Mouse (Mus musculus) ovary, adult 18-20 months (tissue): Measurements from ENCODE around the gene Tmem136.
"Not testable (repeated sequence)": the region's sequence is repeated elsewhere in the genome, so short reads cannot be mapped to it uniquely, and the experiment has no call there.

Source experiments
- DNase-seq: peaks from one replicate; pipeline ENCODE4 v3.0.0; 2022; ENCODE audit warnings: low spot score, mixed read lengths

Tmem136 gene

DNA sequence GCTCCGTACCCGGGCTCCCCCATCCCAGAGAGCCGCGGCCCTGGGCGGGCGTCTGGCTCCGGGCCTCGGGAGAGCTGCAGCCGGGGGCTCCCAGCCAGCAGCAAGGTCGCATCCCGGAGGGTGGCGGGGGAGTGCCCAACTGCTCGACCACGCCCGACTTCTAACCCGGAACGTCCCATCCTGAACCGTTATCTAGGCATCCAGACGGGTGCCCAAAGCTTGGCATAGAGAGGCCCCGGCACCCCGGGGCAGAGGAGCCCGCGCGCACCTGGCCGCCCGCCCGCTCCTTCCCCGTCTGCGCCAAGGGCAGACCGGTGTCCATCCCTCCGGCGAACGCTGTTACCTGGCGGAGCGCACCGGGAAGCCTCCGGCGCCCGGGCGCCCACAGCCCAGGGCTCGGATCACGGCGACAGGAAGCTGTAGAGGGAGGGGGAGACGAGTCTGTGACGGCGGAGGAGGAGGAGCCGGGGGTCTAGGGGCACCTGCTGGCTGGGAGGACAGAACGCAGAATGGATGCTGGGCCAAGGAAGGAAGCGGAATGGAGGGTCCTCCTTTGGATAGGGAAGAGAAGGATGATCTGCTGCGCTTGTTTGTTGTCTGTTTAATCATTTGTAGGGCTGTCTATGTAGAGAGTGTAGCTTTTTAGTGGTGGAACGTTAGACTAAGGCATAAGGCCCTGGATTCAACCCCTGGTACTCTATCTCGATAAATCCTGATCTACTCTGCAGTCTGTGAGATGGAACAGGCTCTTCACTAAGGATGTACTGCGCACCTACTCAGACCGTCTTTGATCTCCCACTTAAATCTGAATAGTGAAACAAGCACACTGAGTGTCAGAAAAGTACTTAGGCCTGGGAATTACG lies at the start of gene Tmem136:
TSS of gene Tmem136 (minus strand) at position 437 of the 863 bp plus-strand sequence.
- peak; percentile 58 for DNase-seq

DNA sequence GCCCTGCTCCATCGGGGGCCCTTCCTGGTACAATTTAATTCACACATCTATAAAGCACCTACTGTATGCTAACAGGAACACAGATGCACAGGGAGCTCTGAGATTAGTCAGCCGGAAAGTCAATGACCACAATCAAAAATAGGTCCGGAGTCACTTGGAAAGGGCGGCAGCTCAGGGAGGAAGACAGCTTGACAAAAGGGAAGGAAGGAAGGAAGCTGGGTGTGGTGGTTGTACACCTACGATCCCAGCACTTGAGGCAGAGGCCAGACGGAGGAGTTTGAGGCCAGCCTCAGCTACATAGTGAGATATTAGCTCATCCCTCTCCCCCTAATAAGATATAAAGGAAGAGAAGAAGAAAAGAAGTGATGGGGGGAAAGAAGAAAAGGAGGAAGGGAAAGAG lies 39.6 kb upstream of the Tmem136 start:
- DNase-seq, result no peak

DNA sequence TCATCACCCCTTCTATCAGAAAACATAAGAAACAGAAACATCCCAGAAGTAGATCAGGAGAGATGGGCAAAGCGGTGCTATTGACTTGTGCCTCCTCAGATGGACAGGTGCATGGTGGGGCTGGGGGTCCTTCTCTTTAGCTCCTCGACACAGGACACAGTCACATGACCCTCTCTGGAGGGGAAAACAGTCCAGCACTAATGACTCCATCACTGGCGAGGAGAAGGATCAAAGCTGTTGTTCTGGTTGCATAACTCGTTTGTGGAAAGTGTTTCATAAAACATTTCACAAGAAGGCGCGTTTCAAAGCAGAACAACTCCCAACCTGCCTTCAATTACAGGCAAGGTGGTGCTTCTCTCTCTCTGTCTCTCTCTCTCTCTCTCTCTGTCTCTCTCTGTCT lies 35.4 kb upstream of the Tmem136 start:
- no peak for DNase-seq

DNA sequence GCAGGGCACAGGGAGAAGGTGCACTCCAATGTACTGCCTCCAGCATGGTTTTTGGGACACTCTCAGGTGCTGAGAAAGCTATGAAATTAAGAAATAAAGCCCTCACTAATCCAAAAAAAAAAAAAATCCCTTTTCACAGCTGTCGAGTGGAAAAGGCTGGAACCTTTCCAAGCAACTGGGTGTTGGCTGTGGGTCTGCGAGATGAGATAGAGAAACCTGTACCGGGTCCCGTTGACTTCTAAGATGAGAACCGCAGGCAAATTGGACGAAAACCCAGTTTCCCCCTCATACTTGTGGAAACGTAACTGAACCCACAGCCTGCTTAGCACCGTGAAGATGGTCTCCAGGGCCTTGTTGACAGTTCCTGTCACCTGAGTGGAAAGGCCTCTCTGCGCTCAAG lies 34.6 kb upstream of the Tmem136 start:
- DNase-seq, result no peak

DNA sequence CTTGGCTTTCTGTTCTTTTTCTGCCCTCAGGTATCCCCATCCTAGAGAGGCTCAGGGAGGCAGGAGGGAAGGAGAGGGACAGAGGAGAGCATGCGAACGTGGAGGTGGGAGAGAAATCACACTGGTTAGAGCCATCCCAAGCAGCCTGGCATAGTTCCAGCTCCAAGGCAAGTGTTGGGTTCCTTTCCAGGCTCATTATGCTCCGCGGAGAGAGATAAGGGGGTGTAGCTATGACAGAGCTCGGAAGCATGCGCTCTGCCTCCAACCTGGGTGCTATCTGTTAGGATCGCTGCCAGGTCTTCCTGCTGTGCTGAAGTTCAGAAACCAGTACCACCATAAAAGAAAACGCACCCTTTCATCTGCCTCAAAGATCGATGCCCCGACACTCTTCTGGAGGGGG lies 33.7 kb upstream of the Tmem136 start:
- peak; percentile 48 for DNase-seq

DNA sequence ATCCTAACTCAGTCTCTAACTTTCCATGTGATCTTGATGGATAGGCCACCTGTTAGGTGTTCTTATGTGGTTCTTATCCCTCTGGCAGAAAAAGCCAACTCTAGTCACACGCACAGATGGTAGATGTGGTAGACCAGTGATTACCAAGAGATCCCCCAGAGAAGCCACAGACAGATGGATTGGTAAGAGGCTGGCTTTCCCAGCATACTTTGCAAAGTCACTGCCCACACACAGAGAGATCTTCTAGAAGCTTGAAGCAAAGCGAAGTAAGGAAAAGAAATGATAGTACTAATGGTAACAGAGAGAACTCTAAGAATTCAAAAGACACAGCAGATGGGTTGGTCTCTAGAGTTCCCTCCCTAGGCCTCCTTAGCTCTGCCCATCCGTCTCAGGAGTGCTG lies 33.1 kb upstream of the Tmem136 start:
- DNase-seq, result no peak

DNA sequence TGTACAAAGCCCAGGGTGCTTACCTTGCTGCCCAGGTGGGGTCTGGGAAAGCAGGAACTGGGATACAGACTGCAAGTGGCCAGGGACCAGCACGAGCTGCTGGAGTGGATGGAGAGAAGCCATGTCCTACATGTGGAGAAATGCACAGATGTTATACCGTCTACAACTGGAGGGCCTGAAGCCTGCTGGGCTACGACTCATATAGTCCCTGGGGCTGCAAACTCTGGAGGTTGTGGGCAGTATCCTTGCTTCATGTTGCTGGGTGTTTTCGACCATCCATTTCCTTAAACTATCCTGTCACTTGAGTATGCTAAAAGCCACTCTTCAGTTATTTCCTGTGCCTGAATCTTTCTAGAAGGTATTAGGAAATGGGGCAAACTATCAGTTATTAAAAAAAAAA lies 28.8 kb upstream of the Tmem136 start:
- no peak for DNase-seq

DNA sequence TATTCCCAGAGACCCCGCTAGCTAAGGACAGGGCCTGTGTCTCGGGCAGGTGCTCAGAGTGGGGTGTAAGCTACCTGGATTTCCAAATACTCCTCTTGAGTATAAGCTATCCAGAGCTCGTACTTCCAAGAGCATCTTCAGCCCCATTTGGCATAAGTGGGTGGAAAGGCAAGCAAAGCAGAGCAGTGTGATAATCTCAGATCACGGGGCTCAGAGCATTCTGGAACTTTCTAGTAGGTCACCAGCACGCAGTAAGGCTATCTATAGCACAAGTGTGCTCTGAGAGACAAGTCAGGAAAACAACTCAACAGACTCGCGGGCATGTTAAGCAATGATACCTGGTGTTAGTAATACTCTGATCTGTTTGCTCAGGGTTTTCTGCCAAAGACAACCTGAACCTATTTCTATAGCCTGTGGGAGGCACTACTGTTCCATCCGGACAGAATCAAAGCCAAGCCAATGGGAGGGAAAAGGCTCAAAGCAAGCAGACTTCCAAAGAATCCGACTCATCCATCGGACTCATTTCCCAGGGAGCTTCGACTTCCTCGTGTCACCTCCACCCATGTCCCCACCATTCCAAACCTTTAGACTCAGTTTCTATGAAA lies 27.9 kb upstream of the Tmem136 start:
- no peak for DNase-seq

DNA sequence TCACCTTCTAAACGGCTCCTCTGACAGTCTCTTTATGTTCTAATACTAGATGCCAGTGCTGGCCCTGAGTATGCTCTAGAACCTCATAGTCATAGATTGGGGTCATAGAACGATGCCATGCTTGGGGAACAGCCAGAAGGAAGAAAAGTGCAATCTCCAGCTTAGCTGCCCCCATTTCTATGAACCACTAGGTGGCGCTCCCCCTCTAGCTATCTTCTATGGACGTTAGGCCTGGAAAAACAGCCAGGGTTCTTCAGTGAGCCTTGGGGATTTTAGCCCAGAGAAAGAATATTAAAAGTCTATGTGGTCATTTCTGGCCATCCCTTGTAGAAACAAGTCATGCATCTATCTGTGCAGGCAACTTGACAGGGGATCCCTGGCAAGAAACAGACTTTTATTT lies 25.5 kb upstream of the Tmem136 start:
- DNase-seq, result peak; percentile 21

DNA sequence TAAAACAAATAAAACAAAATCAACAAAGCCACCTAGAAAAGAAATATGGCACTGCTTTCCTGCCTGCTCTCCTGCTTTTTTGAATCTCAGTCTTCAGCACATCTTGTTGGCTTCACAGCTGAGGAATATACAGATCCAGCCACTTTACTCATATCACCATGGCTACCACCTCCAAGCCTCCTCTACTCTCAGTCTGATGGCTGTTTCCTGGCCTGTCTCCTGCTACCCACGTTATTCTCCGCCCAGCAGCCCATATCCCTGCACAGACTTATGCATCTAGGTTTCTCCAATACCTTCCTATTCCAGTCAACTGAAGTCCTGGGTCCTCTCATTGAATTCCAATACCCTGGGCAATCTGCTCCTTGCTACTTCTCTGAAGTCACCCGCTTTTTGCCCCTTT lies 17.2 kb upstream of the Tmem136 start:
- DNase-seq, result no peak

DNA sequence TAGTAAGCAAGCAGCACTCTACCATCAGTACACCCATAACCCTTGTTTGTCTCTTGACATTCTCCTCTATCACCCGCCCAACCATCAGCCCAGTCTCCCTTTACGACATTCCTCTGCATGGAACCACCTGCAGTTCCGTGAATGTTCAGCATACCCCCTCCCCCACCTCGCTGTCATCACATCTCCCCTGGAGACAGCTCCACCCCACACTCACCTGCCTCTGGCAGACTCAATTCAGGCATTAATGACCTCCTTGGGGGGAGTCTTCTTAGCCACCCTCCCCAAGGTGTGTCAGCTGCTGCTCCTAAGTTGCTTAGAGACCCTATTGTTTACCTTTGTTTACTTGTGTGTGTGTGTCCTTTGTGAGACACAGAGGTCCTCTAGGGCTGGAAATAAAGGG lies 16.0 kb upstream of the Tmem136 start:
- DNase-seq, result no peak

DNA sequence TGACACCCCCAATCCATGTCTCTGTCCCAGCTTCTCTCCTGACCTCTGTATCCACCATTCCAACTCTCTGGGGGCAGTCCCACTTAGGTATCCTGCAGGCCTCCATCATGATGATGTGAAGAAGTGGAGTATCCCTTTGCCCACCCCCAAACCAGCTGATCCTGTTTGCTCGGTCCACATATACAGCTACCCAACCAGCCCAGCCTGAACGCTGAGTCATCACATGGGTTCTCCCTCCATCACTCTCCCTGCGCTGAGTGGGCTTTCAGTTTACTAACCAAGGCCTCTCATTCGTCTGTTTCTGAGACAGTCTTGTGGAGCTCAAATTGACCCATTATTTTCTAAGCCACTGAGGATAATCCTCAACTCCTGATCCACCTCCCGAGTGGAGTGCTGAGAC lies 15.6 kb upstream of the Tmem136 start:
- DNase-seq, result no peak

DNA sequence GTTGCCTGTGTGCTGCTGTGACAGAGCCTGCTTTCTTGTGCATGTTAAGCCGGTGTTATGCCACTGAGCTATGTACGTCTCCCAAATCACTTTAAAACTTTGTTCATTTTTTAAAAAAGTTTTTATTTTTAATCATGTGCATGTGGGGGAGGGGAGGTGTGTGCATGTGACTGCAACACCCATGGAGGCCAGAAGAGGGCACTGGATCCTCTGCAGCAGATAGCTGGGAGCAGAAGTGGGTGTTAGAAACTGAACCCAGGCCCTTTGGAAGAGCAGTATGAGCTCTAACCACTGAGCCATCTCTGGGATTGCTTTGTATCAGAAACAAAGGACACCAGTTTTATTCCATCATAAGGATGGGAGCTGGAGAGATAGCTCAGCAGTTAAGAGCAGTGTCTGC lies 14.3 kb upstream of the Tmem136 start:
- no peak for DNase-seq

DNA sequence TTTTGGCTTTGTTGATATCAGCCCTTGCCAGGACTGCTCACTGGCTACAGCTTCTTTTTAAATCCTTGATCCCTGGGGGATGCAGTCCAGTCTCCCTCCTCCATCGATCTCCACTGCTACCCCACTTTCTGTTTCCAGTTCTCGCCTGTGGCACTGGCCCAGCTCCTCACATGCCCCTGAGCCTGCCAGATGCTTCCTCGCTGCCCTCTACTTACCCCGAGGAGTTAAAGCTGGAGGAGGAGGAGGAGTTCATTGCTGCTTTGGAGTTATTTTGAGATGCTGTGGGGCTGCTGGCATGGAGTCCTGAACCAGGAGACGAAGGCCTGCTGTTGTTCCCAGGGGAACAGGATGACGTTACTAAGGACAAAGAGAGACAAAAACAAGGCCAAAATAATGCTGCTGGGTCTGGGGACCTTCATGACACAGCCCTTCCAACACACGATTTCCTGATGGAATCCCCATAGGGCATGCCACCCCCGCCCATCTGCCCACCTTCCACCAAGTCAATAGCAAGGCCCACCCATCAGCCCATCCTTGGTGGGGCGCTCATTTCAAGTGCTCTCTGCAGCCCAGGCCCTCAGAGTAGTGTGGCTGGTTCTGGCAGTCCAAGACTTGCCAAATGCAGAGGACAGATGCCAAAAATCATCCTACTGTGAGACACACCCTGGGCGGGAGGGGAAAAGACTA lies 10.9 kb upstream of the Tmem136 start:
- DNase-seq, result peak; percentile 49

DNA sequence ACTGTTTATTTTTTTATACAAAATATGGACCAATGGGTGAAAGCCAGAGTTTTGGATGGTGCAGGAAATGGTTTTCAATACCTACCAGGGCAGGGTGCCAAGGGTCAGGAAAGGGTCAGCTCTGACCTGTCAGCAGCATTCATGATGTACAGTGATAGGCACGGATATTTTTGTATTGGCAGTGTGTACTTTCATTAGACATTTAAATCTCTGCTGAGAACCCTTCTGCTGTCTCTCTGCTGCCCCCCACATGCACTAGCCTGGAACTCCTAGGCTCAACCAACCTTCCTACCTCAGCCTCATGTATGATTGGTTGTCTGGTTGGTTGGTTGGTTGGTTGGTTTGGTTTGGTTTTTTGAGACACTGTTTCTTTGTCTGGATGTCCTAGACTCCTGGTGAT lies 6.0 kb upstream of the Tmem136 start:
- no peak for DNase-seq

DNA sequence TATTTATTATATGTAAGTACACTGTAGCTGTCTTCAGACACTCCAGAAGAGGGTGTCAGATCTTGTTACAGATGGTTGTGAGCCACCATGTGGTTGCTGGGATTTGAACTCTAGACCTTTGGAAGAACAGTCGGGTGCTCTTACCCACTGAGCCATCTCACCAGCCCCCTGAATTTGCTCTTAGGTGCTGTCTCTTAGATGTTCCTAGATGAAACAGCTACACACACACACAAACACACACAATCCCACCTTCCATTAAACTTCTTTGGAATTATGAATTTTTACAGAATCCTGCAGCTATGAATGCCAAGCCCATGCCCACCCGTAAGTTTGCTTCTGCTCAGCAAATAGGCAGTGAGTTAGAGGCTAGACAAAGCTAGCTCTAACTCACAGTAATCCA lies 5.6 kb upstream of the Tmem136 start:
- not testable (repeated sequence) for DNase-seq

DNA sequence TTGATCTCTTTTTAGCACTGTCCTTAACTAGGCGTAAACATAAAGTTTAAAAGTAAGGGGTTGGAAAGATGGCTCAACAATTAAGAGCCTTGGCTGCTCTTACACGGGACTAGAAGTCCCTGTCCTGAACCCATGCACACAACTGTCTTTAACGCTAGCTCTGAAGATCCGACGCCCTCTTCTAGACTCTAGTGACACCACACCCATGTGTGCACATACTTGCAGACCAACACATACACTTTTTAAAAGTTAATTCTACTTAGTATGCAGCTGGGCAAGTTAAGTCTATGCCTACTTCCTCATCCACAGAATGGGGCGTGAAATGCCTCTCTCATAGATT lies 597 bp upstream of the Tmem136 start:
- DNase-seq, result no peak

DNA sequence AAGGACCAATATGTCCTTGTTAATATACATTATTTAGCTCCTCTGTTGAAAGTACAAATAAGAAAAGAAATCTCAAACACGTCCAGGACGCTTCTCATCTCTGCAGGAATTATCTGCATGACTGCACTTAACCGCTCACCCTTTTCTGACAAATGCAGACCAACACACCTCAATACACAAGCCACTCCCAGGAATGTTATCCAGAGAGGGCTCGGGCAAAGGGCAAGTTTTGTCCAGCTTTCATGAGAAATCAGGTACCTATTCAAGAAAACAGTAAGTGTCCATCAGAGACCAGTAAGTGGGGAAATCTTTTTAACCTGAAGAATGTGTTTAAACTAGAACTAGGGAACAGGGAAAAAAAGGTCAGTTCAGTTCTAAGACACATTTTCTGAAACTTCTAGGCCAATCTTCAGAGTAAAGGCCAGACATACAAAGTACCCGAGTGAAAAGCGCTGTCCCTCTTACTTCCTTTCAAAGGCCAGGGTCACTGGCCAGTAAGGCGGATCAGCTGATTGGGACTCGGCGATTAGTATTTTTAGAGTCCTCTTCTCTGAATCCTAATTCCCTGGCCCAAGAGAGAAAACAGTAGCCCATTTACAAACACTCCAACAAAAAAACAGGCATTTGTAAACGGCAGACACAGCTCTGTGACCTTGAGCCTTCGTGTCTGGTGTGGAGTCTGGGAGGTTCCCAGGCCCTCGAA lies 788 bp downstream of the Tmem136 start:
- no peak for DNase-seq

DNA sequence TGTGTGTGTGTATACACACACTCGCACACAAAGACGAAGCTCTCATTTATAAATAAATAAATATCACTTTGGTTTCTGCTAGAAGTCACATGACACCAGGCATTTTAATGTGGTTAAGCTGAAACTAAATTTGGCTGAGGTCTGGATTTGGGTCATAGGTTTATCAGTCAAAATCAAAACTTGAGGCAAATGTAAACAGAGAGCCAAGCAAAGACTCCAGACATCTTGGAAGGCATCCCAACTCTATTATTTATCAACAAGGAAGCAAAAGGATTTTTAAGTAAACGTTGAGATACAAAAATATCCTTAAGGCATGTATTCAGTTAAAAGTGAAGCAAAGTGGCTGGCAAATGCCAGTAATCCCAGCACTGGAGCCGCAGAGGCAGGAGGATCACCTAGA lies 1.5 kb downstream of the Tmem136 start:
- DNase-seq, result no peak

DNA sequence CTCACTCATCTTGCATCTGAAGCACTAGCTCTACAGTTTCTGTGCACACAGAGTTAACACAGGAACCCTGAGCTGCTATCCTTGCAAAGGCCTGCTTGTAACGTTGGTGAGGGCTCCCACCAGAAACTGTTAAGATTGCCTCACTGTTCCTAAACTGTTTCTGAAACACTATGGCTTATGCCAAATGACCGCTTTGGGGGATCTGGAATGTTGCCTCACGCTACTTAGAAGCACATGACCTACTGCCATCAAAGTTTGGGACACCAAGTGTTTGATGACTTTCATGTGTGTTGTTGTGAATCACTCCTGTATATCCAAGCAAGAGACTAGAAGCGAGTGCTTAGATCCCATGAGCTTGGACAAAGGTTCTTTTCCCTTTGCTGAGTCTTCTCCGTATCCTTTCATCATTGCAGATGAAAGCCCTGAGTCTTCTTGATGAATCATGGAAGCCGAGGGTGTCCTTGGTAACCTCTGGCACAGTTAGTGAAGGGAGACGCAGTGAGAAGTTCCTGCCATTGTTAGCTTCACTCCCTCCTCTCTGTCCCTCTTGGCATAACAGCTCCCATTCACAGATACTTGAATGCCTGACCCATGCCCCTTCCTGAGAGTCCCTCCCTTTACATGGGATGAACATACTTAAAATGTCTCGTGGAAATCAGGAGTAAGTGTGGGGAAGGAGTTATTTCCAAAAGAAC lies 5.9 kb downstream of the Tmem136 start:
- DNase-seq, result no peak

DNA sequence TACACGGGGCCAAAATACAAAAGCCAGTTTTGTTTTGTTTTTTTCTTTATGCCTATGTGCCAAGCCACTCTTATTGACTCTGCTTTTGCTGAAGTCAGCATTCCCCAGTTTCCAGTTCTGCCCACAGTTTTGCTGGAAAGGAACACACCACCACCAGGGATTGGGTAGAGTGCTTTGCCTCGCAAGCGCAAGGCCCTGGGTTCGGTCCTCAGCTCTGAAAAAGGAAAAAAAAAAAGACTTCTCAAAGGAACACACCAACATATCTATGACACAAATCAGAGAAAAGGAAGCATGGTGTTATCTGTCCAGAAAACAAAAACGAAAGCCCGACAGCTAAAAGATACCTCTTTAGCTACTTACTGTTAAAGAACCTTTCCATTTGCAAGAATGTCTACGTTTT lies 7.2 kb downstream of the Tmem136 start:
- DNase-seq, result no peak

DNA sequence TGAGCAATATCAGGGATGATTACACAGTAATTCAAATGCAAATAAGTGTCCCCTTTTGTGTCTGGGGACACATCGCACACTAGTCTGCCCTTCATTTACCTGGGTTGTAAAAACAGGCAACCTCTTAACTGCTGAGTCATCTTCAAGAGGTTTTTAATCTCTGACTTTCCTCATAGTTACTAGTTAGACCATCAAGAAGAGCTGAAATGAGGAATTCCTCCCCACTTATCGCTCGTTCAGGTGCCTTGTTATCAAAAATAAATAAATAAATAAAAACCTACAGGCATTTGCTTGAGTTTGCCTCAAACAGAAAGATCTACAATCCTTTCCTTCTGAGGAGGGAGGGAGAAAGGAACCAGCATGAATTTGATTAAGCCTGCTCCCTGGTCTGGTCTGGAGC lies 7.6 kb downstream of the Tmem136 start:
- no peak for DNase-seq
